Mouse (Mus musculus): ENCODE data around the gene Gadd45b.

The Gadd45b gene

GRCm38 (mm10) chr10:80929299-80930226 is at the start of gene Gadd45b:
Gene Gadd45b, plus strand, starts transcription at chr10:80930073.
- peak; percentile 95 for DNase-seq (ENCODE audit: low spot score)

DNA sequence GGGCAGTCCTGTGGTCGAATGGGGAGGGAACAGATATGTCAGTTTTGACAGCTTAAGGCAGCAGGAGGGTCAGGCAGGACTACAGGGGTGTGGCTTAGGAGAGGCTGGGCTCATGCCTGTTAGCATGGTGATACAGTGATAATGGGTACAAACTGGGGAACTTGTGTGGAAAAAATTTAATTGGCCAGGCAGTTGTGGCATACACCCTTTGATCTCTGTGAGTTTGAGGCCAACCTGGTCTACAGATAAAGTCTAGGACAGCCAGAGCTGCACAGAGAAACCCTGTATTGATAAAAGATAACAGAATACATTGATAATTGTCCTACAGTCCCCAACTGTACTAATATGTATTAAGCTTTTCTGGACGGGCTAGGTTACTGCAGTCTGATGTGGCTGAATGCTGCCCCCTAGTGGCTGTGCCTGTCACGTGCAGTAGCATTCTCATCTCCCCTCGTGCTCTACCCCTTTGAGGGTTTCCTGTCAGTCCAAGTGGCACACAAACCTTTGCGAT is 49.7 kb upstream of the Gadd45b start:
- no peak for DNase-seq (ENCODE audit: low spot score)

- DNase-seq (ENCODE audit: low spot score): no peak
Observed at GRCm38 (mm10) chr10:80880901-80881300, 49.0 kb upstream of the Gadd45b start.

- DNase-seq (ENCODE audit: low spot score): no peak
Observed at GRCm38 (mm10) chr10:80881301-80881700, 48.6 kb upstream of the Gadd45b start.

- DNase-seq (ENCODE audit: low spot score): no peak
Observed at GRCm38 (mm10) chr10:80887181-80887580, 42.7 kb upstream of the Gadd45b start.

- no peak for DNase-seq (ENCODE audit: low spot score)
Observed at GRCm38 (mm10) chr10:80895100-80895499, 34.8 kb upstream of the Gadd45b start.

DNA sequence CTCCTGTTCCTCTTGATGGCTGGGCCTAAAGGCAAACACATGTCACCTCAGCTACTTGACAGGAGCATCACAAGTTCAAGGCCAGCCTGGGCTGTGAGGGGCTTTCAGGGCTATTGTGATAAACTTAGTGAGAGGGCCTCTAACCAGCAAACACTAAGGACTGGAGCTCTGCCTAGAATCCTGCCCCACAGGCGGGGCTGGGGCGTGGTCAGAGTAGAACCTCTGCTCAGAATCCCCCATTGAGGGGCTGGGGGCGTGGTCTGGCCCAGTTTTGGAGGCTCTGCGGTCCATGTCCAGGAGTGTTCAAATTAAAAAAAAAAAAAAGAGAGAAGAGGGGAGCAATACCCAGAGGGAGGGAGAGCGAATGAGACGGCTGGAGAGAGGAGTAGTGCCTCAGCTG is 34.2 kb upstream of the Gadd45b start:
- no peak for DNase-seq (ENCODE audit: low spot score)

GRCm38 (mm10) chr10:80896581-80897485 is 33.0 kb upstream of the Gadd45b start:
- no peak for DNase-seq (ENCODE audit: low spot score)

DNA sequence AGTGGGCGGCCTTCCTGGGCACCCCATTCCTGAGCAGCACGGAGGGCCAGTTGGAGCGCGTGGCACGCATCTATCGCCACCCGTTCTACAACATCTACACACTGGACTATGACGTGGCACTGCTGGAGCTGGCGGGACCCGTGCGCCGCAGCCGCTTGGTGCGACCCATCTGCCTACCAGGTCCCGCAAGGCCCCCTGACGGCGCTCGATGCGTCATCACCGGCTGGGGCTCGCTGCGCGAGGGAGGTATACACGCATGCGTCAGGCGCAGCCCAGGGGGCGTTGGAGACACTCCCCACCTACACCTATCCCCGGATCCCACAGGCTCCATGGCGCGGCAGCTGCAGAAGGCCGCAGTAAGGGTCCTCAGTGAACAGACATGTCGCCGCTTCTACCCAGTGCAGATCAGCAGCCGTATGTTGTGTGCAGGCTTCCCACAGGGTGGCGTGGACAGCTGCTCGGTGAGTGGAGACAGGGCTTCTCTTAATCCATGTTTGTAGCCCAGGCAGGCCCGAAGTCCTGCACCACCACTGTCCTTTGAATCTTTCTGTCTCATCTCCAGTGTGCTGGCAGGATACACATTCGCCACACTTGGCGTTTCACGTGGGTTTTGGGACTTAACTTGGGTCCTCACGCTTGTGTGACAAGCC is 31.9 kb upstream of the Gadd45b start:
- no peak for DNase-seq (ENCODE audit: low spot score)

GRCm38 (mm10) chr10:80899074-80899473 is 30.8 kb upstream of the Gadd45b start:
- DNase-seq (ENCODE audit: low spot score): no peak

GRCm38 (mm10) chr10:80899591-80900317 is 30.1 kb upstream of the Gadd45b start:
- no peak for DNase-seq (ENCODE audit: low spot score)

GRCm38 (mm10) chr10:80900318-80901247 is 29.3 kb upstream of the Gadd45b start, which contains the start of gene Timm13:
Gene Timm13, minus strand, starts transcription at chr10:80900969.
- DNase-seq (ENCODE audit: low spot score): peak; percentile 99

- DNase-seq (ENCODE audit: low spot score): no peak
Observed at GRCm38 (mm10) chr10:80901409-80902272, 28.2 kb upstream of the Gadd45b start.

- no peak for DNase-seq (ENCODE audit: low spot score)
Observed at GRCm38 (mm10) chr10:80902273-80902940, 27.5 kb upstream of the Gadd45b start.

DNA sequence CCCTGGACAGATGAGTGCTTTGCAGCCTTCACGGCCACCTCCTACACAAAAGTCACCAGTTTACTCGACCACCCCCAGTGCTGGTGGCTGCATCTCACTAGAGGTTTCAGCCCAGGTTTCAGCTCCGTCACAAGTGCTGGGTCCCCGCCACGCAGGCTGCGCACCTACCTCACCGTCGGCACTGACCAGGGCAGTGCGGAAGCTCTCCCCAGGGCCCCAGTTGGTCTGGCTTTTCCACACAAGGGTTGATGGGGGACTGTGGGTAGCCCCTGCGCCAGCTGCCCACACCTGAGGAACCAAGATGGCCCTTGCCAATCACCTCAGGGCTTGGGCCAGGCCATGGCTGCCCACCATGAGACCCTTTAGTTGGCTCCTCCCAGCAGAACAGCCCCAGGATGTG is 26.6 kb upstream of the Gadd45b start:
- no peak for DNase-seq (ENCODE audit: low spot score)

- DNase-seq (ENCODE audit: low spot score): no peak
Observed at GRCm38 (mm10) chr10:80904004-80904693, 25.7 kb upstream of the Gadd45b start.

DNA sequence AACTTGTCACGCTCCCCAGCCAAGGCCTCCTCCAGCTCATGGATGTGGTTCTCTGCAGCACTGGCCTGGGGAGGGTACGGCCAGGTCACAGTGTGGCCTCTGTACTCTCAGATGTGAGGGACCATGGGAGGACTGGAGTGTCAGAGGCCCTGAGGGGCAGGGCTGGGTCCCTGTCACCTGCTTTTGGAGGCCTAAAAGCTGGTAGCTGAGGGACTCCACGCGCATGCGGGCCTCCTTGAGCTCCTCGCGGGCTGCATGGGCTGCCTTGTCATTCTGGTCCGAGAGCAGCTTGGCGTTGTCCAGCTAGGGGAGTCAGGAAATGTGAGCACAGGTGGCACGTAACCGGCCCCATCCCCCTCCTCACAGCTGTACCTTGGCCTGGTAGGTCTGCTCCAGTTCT is 25.2 kb upstream of the Gadd45b start:
- DNase-seq (ENCODE audit: low spot score): no peak

Data from left cerebral cortex, adult 11 months (tissue).